Mouse (Mus musculus): ENCODE data around the gene Vdr. TPM values are rescaled to one million over a fixed set of nuclear protein-coding genes. Genes with fewer than 3 reads are reported as not detected.

Gene Vdr
- polyA plus RNA-seq, 1 experiment from 2014 or later: 47.9 TPM

DNA sequence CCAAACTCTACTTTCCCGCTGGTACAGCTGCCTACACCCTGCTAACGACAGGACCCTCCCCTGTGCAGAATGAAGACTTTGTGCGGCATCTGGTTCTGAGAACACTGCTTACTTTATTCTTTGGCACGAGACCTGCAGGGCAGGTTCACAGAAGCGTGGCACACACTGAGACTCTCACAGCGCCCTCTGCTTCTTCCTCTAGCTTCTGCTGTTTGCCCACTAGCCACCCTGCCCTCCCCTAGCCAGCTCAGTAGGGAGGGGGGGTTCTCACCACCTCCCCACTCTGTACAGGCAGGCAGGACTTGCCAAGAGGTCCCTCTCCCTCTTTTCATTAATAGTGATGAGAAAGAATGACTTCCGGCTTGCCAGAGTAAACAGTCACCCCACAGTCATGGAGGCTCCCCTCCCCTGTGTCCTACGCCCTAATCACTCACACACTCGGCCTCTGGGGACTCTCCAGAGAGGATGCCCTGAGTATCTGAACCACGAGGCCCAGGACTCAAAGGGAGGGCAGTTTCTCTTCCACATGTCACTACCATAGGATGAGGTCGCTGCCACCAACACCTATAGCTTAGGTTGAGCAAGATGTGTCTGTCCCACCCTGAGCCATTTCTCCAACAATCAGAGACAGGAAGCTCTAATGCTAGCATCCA lies 6.0 kb downstream of the Vdr start:
- no peaks in the 10 kb centered on the region for H3K27me3 ChIP-seq
- ChIA-PET CTCF (interaction anchor here (0.7 to 2.4 kb wide), 9 partner anchors 8 to 59 kb away, joined by 3 to 9 read pairs (median 4); partner anchors contain the start of gene Tmem106c), POLR2A (interaction anchor here (0.6 to 1.2 kb wide), 4 partner anchors 33 to 125 kb away, joined by 3 to 5 read pairs (median 3); no protein-coding TSS in a partner anchor)
- TF ChIP-seq CTCF (IDR thresholded peaks at IDR 0.05): no peak
- DNase-seq (ENCODE audit: low read depth, low spot score) (no peak), ATAC-seq (no peak)
- in situ Hi-C loops (cut with MboI; ENCODE audit: low pct_unique_long_range_greater_than_20kb): no loop called here

DNA sequence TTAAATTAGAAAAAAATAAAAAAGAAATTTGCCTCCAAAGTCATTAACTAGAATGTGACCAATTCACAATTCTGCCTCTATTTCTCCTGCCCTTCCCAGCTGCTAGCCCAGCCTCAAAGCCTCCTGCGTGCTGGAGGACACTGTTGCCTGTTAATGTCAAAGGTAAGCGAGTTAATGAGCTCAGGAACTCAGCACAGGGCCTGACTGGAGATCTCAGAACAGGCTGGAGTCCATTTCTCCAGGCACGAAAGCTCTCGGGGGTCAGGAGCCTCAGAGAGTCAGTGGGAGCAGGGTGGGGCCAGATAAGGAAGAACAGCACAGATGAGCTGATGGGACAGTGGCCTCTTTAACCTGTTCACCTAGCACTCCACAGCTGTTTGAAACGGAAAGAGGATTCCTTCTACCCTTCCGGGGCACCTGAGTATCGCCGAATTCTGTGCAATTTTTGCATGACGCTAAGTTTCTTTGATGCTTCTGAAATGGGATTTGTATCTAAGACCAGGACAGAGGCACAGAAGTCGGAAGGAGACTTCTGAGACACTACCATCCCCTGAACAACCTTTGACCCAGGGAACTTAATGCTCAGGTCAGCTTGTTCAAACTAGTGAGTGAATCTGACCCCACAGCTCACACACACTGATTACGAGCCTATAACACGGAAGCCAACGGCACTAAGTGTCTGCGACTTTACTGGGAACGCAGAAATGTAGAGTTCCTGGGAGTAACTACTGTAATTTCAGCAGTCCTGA lies 7.0 kb downstream of the Vdr start:
- in situ Hi-C loops (cut with MboI; ENCODE audit: low pct_unique_long_range_greater_than_20kb): no loop called here
- no peak for TF ChIP-seq CTCF (IDR thresholded peaks at IDR 0.05)
- POLR2A ChIA-PET: interaction anchor here (1.2 kb wide), 1 partner anchor 39 kb away, joined by 5 read pairs; no protein-coding TSS in a partner anchor
- DNase-seq (ENCODE audit: low read depth, low spot score) (no peak), ATAC-seq (no peak)
- CTCF ChIA-PET: interaction anchor here (0.7 to 2.4 kb wide), 6 partner anchors 12 to 60 kb away, joined by 3 to 9 read pairs (median 5); partner anchors contain the start of gene Tmem106c
- no peaks in the 10 kb centered on the region for H3K27me3 ChIP-seq

DNA sequence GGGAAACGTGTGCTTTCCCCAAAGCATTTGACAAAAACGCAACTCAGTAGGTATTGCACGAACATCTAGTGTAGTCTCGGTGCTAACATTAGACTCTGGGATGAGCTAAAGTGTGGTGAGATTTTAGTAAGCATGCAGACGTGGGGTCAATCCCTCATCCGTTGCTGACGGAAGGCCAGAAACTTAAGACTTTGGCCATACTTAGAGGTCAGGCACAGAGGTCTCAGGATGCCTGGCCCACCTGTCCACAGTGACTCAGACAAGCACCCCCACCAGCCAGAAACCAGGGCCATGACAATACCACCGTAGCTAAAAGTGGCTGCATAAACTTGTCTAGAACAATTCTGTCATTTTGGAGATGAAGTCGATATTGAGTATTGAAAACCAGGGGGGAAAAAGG lies 9.4 kb downstream of the Vdr start:
- CTCF ChIA-PET: no interaction called here
- no peaks in the 10 kb centered on the region for H3K27me3 ChIP-seq
- in situ Hi-C loops (cut with MboI; ENCODE audit: low pct_unique_long_range_greater_than_20kb): no loop called here
- DNase-seq (ENCODE audit: low read depth, low spot score) (no peak), ATAC-seq (no peak)
- TF ChIP-seq CTCF (IDR thresholded peaks at IDR 0.05): no peak
- POLR2A ChIA-PET: no interaction called here

GRCm38 (mm10) chr15:97900336-97900912 lies 10.0 kb downstream of the Vdr start:
- ATAC-seq: no peak
- no peak for TF ChIP-seq CTCF (IDR thresholded peaks at IDR 0.05)
- in situ Hi-C loops (cut with MboI; ENCODE audit: low pct_unique_long_range_greater_than_20kb): no loop called here
- ChIA-PET CTCF (interaction anchor here (0.7 kb wide), 1 partner anchor 183 kb away, joined by 3 read pairs; no protein-coding TSS in a partner anchor), POLR2A (no interaction called here)
- H3K27me3 ChIP-seq: no peaks in the 10 kb centered on the region
- DNase-seq (ENCODE audit: low read depth, low spot score): no peak

- ChIA-PET POLR2A (no interaction called here), CTCF (interaction anchor here (0.7 kb wide), 1 partner anchor 183 kb away, joined by 3 read pairs; no protein-coding TSS in a partner anchor)
- no peak for DNase-seq (ENCODE audit: low read depth, low spot score)
- ATAC-seq: no peak
- no peak for TF ChIP-seq CTCF (IDR thresholded peaks at IDR 0.05)
- H3K27me3 ChIP-seq: no peaks in the 10 kb centered on the region
- in situ Hi-C loops (cut with MboI; ENCODE audit: low pct_unique_long_range_greater_than_20kb): no loop called here
These were observed 10.7 kb downstream of the Vdr start for GRCm38 (mm10) chr15:97899714-97900113.

- DNase-seq (ENCODE audit: low read depth, low spot score) (no peak), ATAC-seq (no peak)
- no peaks in the 10 kb centered on the region for H3K27me3 ChIP-seq
- in situ Hi-C loops (cut with MboI; ENCODE audit: low pct_unique_long_range_greater_than_20kb): no loop called here
- POLR2A ChIA-PET: no interaction called here
- CTCF ChIA-PET: interaction anchor here (2.8 to 4.0 kb wide), 2 partner anchors 17 to 49 kb away, joined by 10 to 12 read pairs; no protein-coding TSS in a partner anchor
- TF ChIP-seq CTCF (IDR thresholded peaks at IDR 0.05): no peak
These were observed 11.6 kb downstream of the Vdr start for GRCm38 (mm10) chr15:97898791-97899190.

GRCm38 (mm10) chr15:97896861-97897654 lies 13.4 kb downstream of the Vdr start:
- TF ChIP-seq CTCF (IDR thresholded peaks at IDR 0.05): no peak
- DNase-seq (ENCODE audit: low read depth, low spot score) (no peak), ATAC-seq (no peak)
- CTCF ChIA-PET: interaction anchor here (1.2 to 4.0 kb wide), 9 partner anchors 9 to 79 kb away, joined by 3 to 12 read pairs (median 5); partner anchors contain the start of gene Tmem106c
- no peaks in the 10 kb centered on the region for H3K27me3 ChIP-seq
- POLR2A ChIA-PET: interaction anchor here (0.7 to 2.3 kb wide), 9 partner anchors 8 to 93 kb away, joined by 3 to 10 read pairs (median 3); no protein-coding TSS in a partner anchor
- in situ Hi-C loops (cut with MboI; ENCODE audit: low pct_unique_long_range_greater_than_20kb): no loop called here

DNA sequence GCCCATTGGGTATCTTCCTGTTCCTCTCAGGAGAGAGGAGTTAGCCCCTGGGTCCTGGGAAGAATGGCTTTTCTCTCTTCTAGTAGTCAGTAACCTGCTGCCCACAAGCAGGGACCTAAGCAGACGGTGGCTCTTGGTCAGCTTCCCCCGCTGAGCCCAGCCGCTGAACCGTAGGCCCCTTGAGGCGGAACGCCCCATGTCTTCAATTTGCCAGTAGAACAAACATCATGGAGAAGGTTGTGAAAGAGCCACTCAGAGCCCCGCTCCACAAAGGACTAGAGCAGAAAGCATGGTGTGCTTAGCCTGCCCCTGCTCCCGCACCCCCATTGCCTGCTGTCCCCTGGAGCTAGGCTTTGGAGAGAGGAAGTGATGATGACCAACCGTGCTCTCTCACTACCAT lies 14.1 kb downstream of the Vdr start:
- H3K27me3 ChIP-seq: no peaks in the 10 kb centered on the region
- POLR2A ChIA-PET: interaction anchor here (0.6 to 2.3 kb wide), 7 partner anchors 8 to 93 kb away, joined by 3 to 10 read pairs (median 3); no protein-coding TSS in a partner anchor
- DNase-seq (ENCODE audit: low read depth, low spot score) (no peak), ATAC-seq (peak; percentile 67)
- no peak for TF ChIP-seq CTCF (IDR thresholded peaks at IDR 0.05)
- in situ Hi-C loops (cut with MboI; ENCODE audit: low pct_unique_long_range_greater_than_20kb): no loop called here
- CTCF ChIA-PET: interaction anchor here (0.8 to 4.0 kb wide), 10 partner anchors 9 to 79 kb away, joined by 3 to 12 read pairs (median 5); partner anchors contain the start of gene Tmem106c

DNA sequence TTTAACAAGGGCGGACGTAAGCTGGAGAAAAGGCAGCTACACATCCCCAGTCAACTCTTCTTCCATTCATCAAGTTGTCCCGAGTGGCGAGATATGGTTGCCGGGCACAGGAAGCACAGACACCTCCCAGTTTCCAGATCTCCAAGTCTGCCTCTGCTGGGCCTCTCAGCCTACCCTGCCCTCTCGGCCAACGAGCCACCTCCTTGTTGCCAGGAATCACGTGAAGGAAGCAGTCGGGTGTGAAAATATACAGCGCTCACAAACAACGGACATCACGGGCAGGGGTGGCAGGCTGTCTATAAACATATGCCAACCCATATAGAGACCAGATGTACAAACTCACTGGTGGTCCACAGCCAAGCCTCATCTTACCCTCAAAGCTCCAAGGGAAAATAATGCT lies 14.6 kb downstream of the Vdr start:
- H3K27me3 ChIP-seq: no peaks in the 10 kb centered on the region
- in situ Hi-C loops (cut with MboI; ENCODE audit: low pct_unique_long_range_greater_than_20kb): no loop called here
- DNase-seq (ENCODE audit: low read depth, low spot score) (no peak), ATAC-seq (no peak)
- ChIA-PET CTCF (interaction anchor here (0.8 to 4.0 kb wide), 8 partner anchors 9 to 78 kb away, joined by 3 to 12 read pairs (median 5); partner anchors contain the start of gene Tmem106c), POLR2A (interaction anchor here (0.6 to 2.3 kb wide), 5 partner anchors 8 to 94 kb away, joined by 3 to 10 read pairs (median 3); no protein-coding TSS in a partner anchor)
- TF ChIP-seq CTCF (IDR thresholded peaks at IDR 0.05): no peak
